Comparison of ENCODE assay signal across 17 mouse cellular contexts in genomic region chr7:77572872-77573271, GRCm38 (mm10).
"Had no signal": no experiment of that assay in that cellular context is flagged by ENCODE, and none has a peak within 500 bp of the region (broad histone marks: within the 10 kb centered on the region; RNA-seq: fewer than 3 reads in every experiment).

No protein-coding gene starts in this region.

- H3K36me3 ChIP-seq: liver, embryonic 13.5 days had no signal

- H3K4me3 ChIP-seq: left cerebral cortex, adult 2 months; liver, embryonic 13.5 days had no signal

- H3K9me3 ChIP-seq: liver, embryonic 13.5 days had no signal

- H3K4me2 ChIP-seq: liver, embryonic 13.5 days; midbrain, embryonic 11.5 days had no signal

- H3K27me3 ChIP-seq: liver, embryonic 13.5 days had no signal

- H3K4me1 ChIP-seq: liver, embryonic 13.5 days had no signal

- ATAC-seq: intestine, embryonic 16.5 days had no signal

- DNase-seq: kidney, adult 18-20 months; kidney, adult 9 months; kidney, postnatal 14 days; kidney, postnatal 4 days; liver, embryonic 13.5 days; lung, adult 2 months; lung, postnatal 14 days; lung, postnatal 4 days; midbrain, embryonic 14.5 days; right cerebral cortex, adult 18-20 months; right cerebral cortex, postnatal 14 days; right cerebral cortex, postnatal 4 days; thymus, postnatal 25 days had no signal

- H3K27ac ChIP-seq: left cerebral cortex, adult 2 months; liver, embryonic 13.5 days; stomach, postnatal 0 days had no signal

- H3K9ac ChIP-seq: liver, embryonic 13.5 days had no signal
